Mouse (Mus musculus): ENCODE results near the gene Dip2a. TPM values are rescaled to one million over a fixed set of nuclear protein-coding genes. Genes with fewer than 3 reads are reported as not detected.

Dip2a gene
- polyA plus RNA-seq, 1 experiment from 2014 or later: 7.2 TPM

DNA sequence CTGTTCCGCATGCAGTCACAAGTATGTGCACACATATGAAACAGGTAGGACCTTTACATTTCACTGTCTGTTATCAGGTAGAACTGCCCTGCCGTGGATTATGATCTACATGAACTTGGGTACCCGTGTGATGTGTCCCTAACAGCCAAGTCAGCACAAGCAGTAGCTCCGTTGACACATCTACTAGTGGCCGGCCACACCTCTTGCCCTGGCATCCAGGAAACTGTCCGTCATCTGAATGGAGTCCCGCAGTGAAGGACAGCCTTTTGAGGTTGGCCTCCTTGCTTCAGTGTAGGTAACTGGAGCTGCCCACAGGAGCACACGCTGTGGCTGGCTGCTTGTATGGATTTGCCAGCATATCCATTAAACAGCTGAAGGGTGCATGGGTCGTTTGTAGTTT, 126.9 kb downstream of the Dip2a start:
- peaks cover 43% of the 10 kb centered on the region for H3K36me3 ChIP-seq (ENCODE audit: insufficient read depth, low read length)
- no peak for DNase-seq (ENCODE audit: low spot score)
- H3K27ac ChIP-seq (ENCODE audit: low read length): no peak overlapping the region
- H3K4me2 ChIP-seq (replicated peaks; ENCODE audit: low read depth, low read length): no peak overlapping the region
- WGBS: 71% methylated on average over 9 of the region's 9 CpGs
- H3K4me3 ChIP-seq (ENCODE audit: low read depth, low read length): no peak overlapping the region
- no peak overlapping the region for H3K9ac ChIP-seq (replicated peaks; ENCODE audit: low read depth)
- no peak for ATAC-seq
- TF ChIP-seq EP300 (IDR thresholded peaks at IDR 0.05): no peak
- TF ChIP-seq CTCF (IDR thresholded peaks at IDR 0.05): no peak
- no peaks in the 10 kb centered on the region for H3K4me1 ChIP-seq (ENCODE audit: insufficient read depth, low read depth, low read length)
- H3K9me3 ChIP-seq (ENCODE audit: low read length): no peaks in the 10 kb centered on the region
- no peaks in the 10 kb centered on the region for H3K27me3 ChIP-seq (replicated peaks; ENCODE audit: insufficient read depth, low read length)

- H3K27ac ChIP-seq (ENCODE audit: low read length): no peak overlapping the region
- no peak overlapping the region for H3K4me3 ChIP-seq (ENCODE audit: low read depth, low read length)
- H3K9ac ChIP-seq (replicated peaks; ENCODE audit: low read depth): no peak overlapping the region
- TF ChIP-seq EP300 (IDR thresholded peaks at IDR 0.05): no peak
- no peak for TF ChIP-seq CTCF (IDR thresholded peaks at IDR 0.05)
- no peaks in the 10 kb centered on the region for H3K4me1 ChIP-seq (ENCODE audit: insufficient read depth, low read depth, low read length)
- no peaks in the 10 kb centered on the region for H3K9me3 ChIP-seq (ENCODE audit: low read length)
- ATAC-seq: no peak
- H3K4me2 ChIP-seq (replicated peaks; ENCODE audit: low read depth, low read length): no peak overlapping the region
- peaks cover 39% of the 10 kb centered on the region for H3K36me3 ChIP-seq (ENCODE audit: insufficient read depth, low read length)
- no peak for DNase-seq (ENCODE audit: low spot score)
- H3K27me3 ChIP-seq (replicated peaks; ENCODE audit: insufficient read depth, low read length): no peaks in the 10 kb centered on the region
- WGBS: 94% methylated on average over 17 of the region's 17 CpGs
These were observed 128.0 kb downstream of the Dip2a start for GRCm38 (mm10) chr10:76217056-76217455.

DNA sequence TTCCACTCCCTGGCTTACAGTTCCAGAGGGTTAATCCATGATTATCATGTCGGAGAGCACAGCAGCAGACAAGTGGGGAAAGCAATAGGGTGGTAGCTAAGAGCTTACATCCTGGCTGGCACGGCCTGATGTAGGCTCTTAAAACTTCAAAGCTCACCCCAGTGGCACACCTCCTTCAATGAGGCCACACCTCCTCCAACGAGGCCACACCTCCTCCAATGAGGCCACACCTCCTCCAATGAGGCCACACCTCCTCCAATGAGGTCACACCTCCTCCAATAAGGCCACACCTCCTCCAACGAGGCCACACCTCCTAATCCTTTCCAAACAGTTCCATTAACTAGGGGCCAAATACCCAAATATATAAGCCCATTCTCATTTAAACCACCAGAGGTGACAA, 130.9 kb downstream of the Dip2a start:
- peaks cover 26% of the 10 kb centered on the region for H3K36me3 ChIP-seq (ENCODE audit: insufficient read depth, low read length)
- H3K27me3 ChIP-seq (replicated peaks; ENCODE audit: insufficient read depth, low read length): no peaks in the 10 kb centered on the region
- 83% methylated on average over 4 of the region's 4 CpGs for WGBS

GRCm38 (mm10) chr10:76212121-76212520, 133.0 kb downstream of the Dip2a start:
- no peaks in the 10 kb centered on the region for H3K27me3 ChIP-seq (replicated peaks; ENCODE audit: insufficient read depth, low read length)
- 93% methylated on average over 6 of the region's 6 CpGs for WGBS
- no peak for DNase-seq (ENCODE audit: low spot score)
- H3K9me3 ChIP-seq (ENCODE audit: low read length): no peaks in the 10 kb centered on the region
- ATAC-seq: no peak
- peaks cover 17% of the 10 kb centered on the region; the same call in 1 of the 2 replicates for H3K36me3 ChIP-seq (ENCODE audit: insufficient read depth, low read length)
- no peak overlapping the region for H3K4me2 ChIP-seq (replicated peaks; ENCODE audit: low read depth, low read length)
- no peaks in the 10 kb centered on the region for H3K4me1 ChIP-seq (ENCODE audit: insufficient read depth, low read depth, low read length)
- no peak overlapping the region for H3K4me3 ChIP-seq (ENCODE audit: low read depth, low read length)
- H3K9ac ChIP-seq (replicated peaks; ENCODE audit: low read depth): no peak overlapping the region
- H3K27ac ChIP-seq (ENCODE audit: low read length): no peak overlapping the region
- TF ChIP-seq CTCF (IDR thresholded peaks at IDR 0.05): no peak
- no peak for TF ChIP-seq EP300 (IDR thresholded peaks at IDR 0.05)

More for the DNA sequence above, 130.9 kb downstream of the Dip2a start:
- Histone ChIP-seq H3K9ac (replicated peaks; ENCODE audit: low read depth) (no peak overlapping the region), H3K4me2 (replicated peaks; ENCODE audit: low read depth, low read length) (no peak overlapping the region), H3K4me1 (ENCODE audit: insufficient read depth, low read depth, low read length) (no peaks in the 10 kb centered on the region), H3K4me3 (ENCODE audit: low read depth, low read length) (no peak overlapping the region), H3K27ac (ENCODE audit: low read length) (no peak overlapping the region), H3K9me3 (ENCODE audit: low read length) (no peaks in the 10 kb centered on the region)
- no peak for ATAC-seq
- TF ChIP-seq EP300 (IDR thresholded peaks at IDR 0.05): no peak
- no peak for TF ChIP-seq CTCF (IDR thresholded peaks at IDR 0.05)
- no peak for DNase-seq (ENCODE audit: low spot score)

- Histone ChIP-seq H3K27me3 (replicated peaks; ENCODE audit: insufficient read depth, low read length) (no peaks in the 10 kb centered on the region), H3K4me3 (ENCODE audit: low read depth, low read length) (no peak overlapping the region), H3K4me1 (ENCODE audit: insufficient read depth, low read depth, low read length) (no peaks in the 10 kb centered on the region), H3K4me2 (replicated peaks; ENCODE audit: low read depth, low read length) (no peak overlapping the region), H3K36me3 (ENCODE audit: insufficient read depth, low read length) (peaks cover 4% of the 10 kb centered on the region; the same call in 1 of the 2 replicates), H3K9me3 (ENCODE audit: low read length) (no peaks in the 10 kb centered on the region), H3K27ac (ENCODE audit: low read length) (no peak overlapping the region), H3K9ac (replicated peaks; ENCODE audit: low read depth) (no peak overlapping the region)
- DNase-seq (ENCODE audit: low spot score): no peak
- ATAC-seq: no peak
- no peak for TF ChIP-seq EP300 (IDR thresholded peaks at IDR 0.05)
- no peak for TF ChIP-seq CTCF (IDR thresholded peaks at IDR 0.05)
- 97% methylated on average over 7 of the region's 7 CpGs for WGBS
These were observed 134.3 kb downstream of the Dip2a start for GRCm38 (mm10) chr10:76210806-76211205.

Other genes with a start within 250 kb of the Dip2a start
- 0.04 TPM in 1 of 2 replicates, not detected in the other for gene Slc5a4b, start 234.3 kb downstream of the Dip2a start, polyA plus RNA-seq (2015; fragmentation: Nextera tagmentation; extraction: Ambion mirVana)
- gene Slc5a4a, start 197.8 kb downstream of the Dip2a start, polyA plus RNA-seq (2015; fragmentation: Nextera tagmentation; extraction: Ambion mirVana): not detected in 2 replicates
- 50.8 and 58.8 TPM in 2 replicates for gene Prmt2, start 107.4 kb downstream of the Dip2a start, polyA plus RNA-seq (2015; fragmentation: Nextera tagmentation; extraction: Ambion mirVana)
- gene S100b, start 91.4 kb downstream of the Dip2a start, polyA plus RNA-seq (2015; fragmentation: Nextera tagmentation; extraction: Ambion mirVana): 1.3 and 1.9 TPM in 2 replicates
- gene AC141477.1, start 95.2 kb upstream of the Dip2a start, polyA plus RNA-seq (2015; fragmentation: Nextera tagmentation; extraction: Ambion mirVana): 1.4 TPM in 1 of 2 replicates, not detected in the other
- gene Pcnt, start 97.5 kb upstream of the Dip2a start, polyA plus RNA-seq (2015; fragmentation: Nextera tagmentation; extraction: Ambion mirVana): 16.7 and 18.5 TPM in 2 replicates
- 30.3 and 32.3 TPM in 2 replicates for gene 2610028H24Rik, start 103.8 kb upstream of the Dip2a start, polyA plus RNA-seq (2015; fragmentation: Nextera tagmentation; extraction: Ambion mirVana)
- 41.9 and 46.0 TPM in 2 replicates for gene Mcm3ap, start 123.6 kb upstream of the Dip2a start, polyA plus RNA-seq (2015; fragmentation: Nextera tagmentation; extraction: Ambion mirVana)
- 5.4 and 5.9 TPM in 2 replicates for gene Ybey, start 123.8 kb upstream of the Dip2a start, polyA plus RNA-seq (2015; fragmentation: Nextera tagmentation; extraction: Ambion mirVana)
- gene Lss, start 186.3 kb upstream of the Dip2a start, polyA plus RNA-seq (2015; fragmentation: Nextera tagmentation; extraction: Ambion mirVana): 19.4 and 22.3 TPM in 2 replicates
- gene Spatc1l, start 217.0 kb upstream of the Dip2a start, polyA plus RNA-seq (2015; fragmentation: Nextera tagmentation; extraction: Ambion mirVana): not detected in 2 replicates
- 0.07 and 0.14 TPM in 2 replicates for gene Ftcd, start 230.4 kb upstream of the Dip2a start, polyA plus RNA-seq (2015; fragmentation: Nextera tagmentation; extraction: Ambion mirVana)

Data from lung, postnatal 0 days (tissue).